Mouse (Mus musculus) thymus, adult 18-20 months (tissue): ENCODE data around the gene Has1.
A peak's percentile ranks its signal among the peaks of the same experiment; 100 is the strongest.

Source experiments
- DNase-seq, 2 experiments: peaks; one replicate each; pipeline ENCODE4 v3.0.0; 2022; ENCODE audit warnings: mixed read lengths in 2 of 2

Has1 gene

GRCm38 (mm10) chr17:17843534-17844261 lies 11.3 kb downstream of the Has1 start:
- DNase-seq, result no peak

- DNase-seq, result no peak
Measured at GRCm38 (mm10) chr17:17840796-17841195, 14.2 kb downstream of the Has1 start.

GRCm38 (mm10) chr17:17839276-17839675 lies 15.7 kb downstream of the Has1 start:
- DNase-seq, result no peak

GRCm38 (mm10) chr17:17837919-17838701 lies 16.9 kb downstream of the Has1 start:
- DNase-seq, result peak; percentile 94 to 95

GRCm38 (mm10) chr17:17837426-17837825 lies 17.6 kb downstream of the Has1 start:
- DNase-seq, result peak; percentile 4 to 24

- DNase-seq, result no peak
Measured at GRCm38 (mm10) chr17:17836101-17836500, 18.9 kb downstream of the Has1 start.

- DNase-seq, result no peak
Measured at GRCm38 (mm10) chr17:17834896-17835295, 20.1 kb downstream of the Has1 start.

- DNase-seq, result no peak
Measured at GRCm38 (mm10) chr17:17830731-17831130, 24.3 kb downstream of the Has1 start.

GRCm38 (mm10) chr17:17829816-17830535 lies 25.0 kb downstream of the Has1 start:
- DNase-seq, result no peak

- no peak for DNase-seq
Measured at GRCm38 (mm10) chr17:17829052-17829785, 25.8 kb downstream of the Has1 start.

GRCm38 (mm10) chr17:17828191-17828981 lies 26.6 kb downstream of the Has1 start:
- DNase-seq, result peak in 1 of 2 experiments; percentile 6

- no peak for DNase-seq
Measured at GRCm38 (mm10) chr17:17827658-17828190, 27.3 kb downstream of the Has1 start.

GRCm38 (mm10) chr17:17826751-17827657 lies 28.0 kb downstream of the Has1 start, which contains the start of gene Spaca6:
TSS of gene Spaca6 (plus strand) at chr17:17827158.
- peak in 1 of 2 experiments; percentile 20 for DNase-seq

- DNase-seq, result peak in 1 of 2 experiments; percentile 2
Measured at GRCm38 (mm10) chr17:17825921-17826591, 28.9 kb downstream of the Has1 start.

GRCm38 (mm10) chr17:17823612-17824336 lies 31.2 kb downstream of the Has1 start:
- DNase-seq, result no peak

GRCm38 (mm10) chr17:17795527-17795926 lies 59.5 kb downstream of the Has1 start:
- DNase-seq, result no peak
